Mouse (Mus musculus) embryonic facial prominence, embryonic 13.5 days (tissue): ENCODE measurements around the gene Zdhhc14. TPM values are rescaled to one million over a fixed set of nuclear protein-coding genes. Genes with fewer than 3 reads are reported as not detected.

Experiments used
- polyA plus RNA-seq: library from polyadenylated mRNA; unstranded; fragments of >200 nt; fragmentation: Nextera tagmentation; extraction: Ambion mirVana; gene quantifications from 2 replicates; pipeline ENCODE4 v1.2.1, GENCODE M21; 2015

Gene Zdhhc14
- polyA plus RNA-seq, 1 experiment from 2014 or later = 3.6 TPM

Other genes starting within 250 kb of the Zdhhc14 start
- gene Ldhal6b, start 73.8 kb upstream of the Zdhhc14 start, polyA plus RNA-seq = not detected in 2 replicates
- gene Tmem242, start 52.3 kb upstream of the Zdhhc14 start, polyA plus RNA-seq = 120 and 144 TPM in 2 replicates